Mouse (Mus musculus): ENCODE data around the gene Pck2. TPM values are rescaled to one million over a fixed set of nuclear protein-coding genes. Genes with fewer than 3 reads are reported as not detected.
A peak's percentile ranks its signal among the peaks of the same experiment; 100 is the strongest.

The Pck2 gene
- 10 to 100 TPM; 23.6 to 33.4 TPM for polyA plus RNA-seq (2017; shearing (Covaris generic))

GRCm38 (mm10) chr14:55540067-55540786 is at the start of gene Pck2:
Gene Pck2, plus strand, starts transcription at chr14:55540266.
- peak; percentile 76 for ATAC-seq

- ATAC-seq: peak; percentile 77
These were observed 49.5 kb upstream of the Pck2 start, which contains the start of gene Carmil3 for GRCm38 (mm10) chr14:55490361-55491201. Gene Carmil3, plus strand, starts transcription at chr14:55490651.

GRCm38 (mm10) chr14:55491291-55491833 is 48.7 kb upstream of the Pck2 start:
- ATAC-seq: peak; percentile 28

GRCm38 (mm10) chr14:55492103-55492502 is 48.0 kb upstream of the Pck2 start:
- ATAC-seq: no peak

GRCm38 (mm10) chr14:55495509-55496240 is 44.4 kb upstream of the Pck2 start:
- no peak for ATAC-seq

- no peak for ATAC-seq
These were observed 43.2 kb upstream of the Pck2 start for GRCm38 (mm10) chr14:55496761-55497448.

GRCm38 (mm10) chr14:55497449-55497821 is 42.6 kb upstream of the Pck2 start:
- peak; percentile 85 for ATAC-seq

- no peak for ATAC-seq
These were observed 34.5 kb upstream of the Pck2 start for GRCm38 (mm10) chr14:55505612-55506011.

- ATAC-seq: no peak
These were observed 32.3 kb upstream of the Pck2 start for GRCm38 (mm10) chr14:55507801-55508200.

- no peak for ATAC-seq
These were observed 30.5 kb upstream of the Pck2 start for GRCm38 (mm10) chr14:55509540-55509939.

GRCm38 (mm10) chr14:55510125-55510731 is 29.8 kb upstream of the Pck2 start, which contains the start of gene Cpne6:
Gene Cpne6, plus strand, starts transcription at chr14:55510445.
- ATAC-seq: no peak

- no peak for ATAC-seq
These were observed 29.0 kb upstream of the Pck2 start for GRCm38 (mm10) chr14:55511037-55511436.

GRCm38 (mm10) chr14:55513927-55514326 is 26.1 kb upstream of the Pck2 start:
- ATAC-seq: no peak

- ATAC-seq: no peak
These were observed 24.2 kb upstream of the Pck2 start for GRCm38 (mm10) chr14:55515846-55516245.

- no peak for ATAC-seq
These were observed 21.2 kb upstream of the Pck2 start for GRCm38 (mm10) chr14:55518897-55519296.

- no peak for ATAC-seq
These were observed 20.5 kb upstream of the Pck2 start for GRCm38 (mm10) chr14:55519604-55520003.

GRCm38 (mm10) chr14:55520451-55521361 is 19.4 kb upstream of the Pck2 start:
- no peak for ATAC-seq

GRCm38 (mm10) chr14:55524062-55524461 is 16.0 kb upstream of the Pck2 start:
- ATAC-seq: no peak

- ATAC-seq: no peak
These were observed 15.3 kb upstream of the Pck2 start, which contains the start of gene Nrl for GRCm38 (mm10) chr14:55524785-55525184. Gene Nrl, minus strand, starts transcription at chr14:55524981.

- no peak for ATAC-seq
These were observed 13.4 kb upstream of the Pck2 start for GRCm38 (mm10) chr14:55526674-55527073.

Measured in activated CD4-positive, CD25-positive, alpha-beta regulatory T cell, adult 4 months (primary cell).